Mouse (Mus musculus): ENCODE data around the gene Ogfod3. TPM values are rescaled to one million over a fixed set of nuclear protein-coding genes. Genes with fewer than 3 reads are reported as not detected.

Gene Ogfod3
- polyA plus RNA-seq, 1 experiment, result 5.2 TPM

DNA sequence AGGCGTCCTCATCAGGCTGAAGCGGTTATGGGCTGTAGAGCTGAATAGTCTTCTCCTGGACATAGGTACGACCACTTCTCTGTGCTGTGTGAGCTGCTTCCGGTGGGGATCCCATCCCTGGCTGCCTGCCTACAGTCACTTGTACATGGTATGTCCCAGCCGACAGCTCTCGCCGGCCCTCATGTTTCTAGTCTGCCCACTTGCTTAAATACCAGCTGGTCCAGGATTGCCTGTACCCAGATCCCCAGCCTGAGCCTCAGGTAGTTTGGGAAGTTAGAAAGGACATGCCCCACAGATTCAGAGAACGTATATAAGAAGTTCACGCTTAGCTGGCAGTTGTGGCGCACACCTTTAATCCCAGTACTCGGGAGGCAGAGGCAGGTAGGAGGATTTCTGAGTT is 15.3 kb upstream of the Ogfod3 start:
- no peak for TF ChIP-seq GATA1 (IDR thresholded peaks at IDR 0.05; ENCODE audit: low read length)

DNA sequence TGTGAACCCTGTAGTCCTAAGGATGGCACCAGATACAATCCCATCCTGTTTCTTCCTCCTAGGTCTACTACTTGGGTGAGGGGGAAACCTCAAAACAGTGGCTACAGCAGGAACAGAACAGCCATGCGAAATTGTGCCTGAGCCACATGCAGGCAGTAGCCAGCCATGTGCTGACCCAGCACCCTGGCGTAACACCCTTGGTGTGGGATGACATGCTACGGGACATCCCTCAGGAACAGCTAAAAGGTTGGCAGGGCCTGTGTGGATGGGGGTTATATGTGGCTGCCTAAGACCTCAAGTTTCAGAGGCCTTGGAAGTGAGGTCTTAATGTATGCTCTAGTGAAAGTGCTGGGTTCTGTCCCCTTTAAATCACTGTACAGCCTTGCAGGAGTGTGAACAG is 12.3 kb upstream of the Ogfod3 start:
- no peak for TF ChIP-seq GATA1 (IDR thresholded peaks at IDR 0.05; ENCODE audit: low read length)

DNA sequence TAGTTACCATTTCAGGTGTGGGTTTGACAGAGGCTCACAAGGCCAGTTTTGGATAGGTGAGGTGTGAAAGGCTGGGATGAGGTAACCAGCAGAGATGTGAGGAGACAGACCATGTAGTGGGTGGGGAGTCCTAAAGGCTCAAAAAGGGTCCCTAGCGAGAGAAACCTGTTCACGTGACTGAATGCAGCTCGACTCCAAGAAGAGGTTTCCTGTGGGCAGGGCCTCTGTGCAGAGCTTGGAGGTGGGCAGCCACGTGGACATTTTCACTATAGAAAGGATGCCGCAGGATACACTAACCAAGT is 701 bp downstream of the Ogfod3 start:
- TF ChIP-seq GATA1 (IDR thresholded peaks at IDR 0.05; ENCODE audit: low read length), result no peak

DNA sequence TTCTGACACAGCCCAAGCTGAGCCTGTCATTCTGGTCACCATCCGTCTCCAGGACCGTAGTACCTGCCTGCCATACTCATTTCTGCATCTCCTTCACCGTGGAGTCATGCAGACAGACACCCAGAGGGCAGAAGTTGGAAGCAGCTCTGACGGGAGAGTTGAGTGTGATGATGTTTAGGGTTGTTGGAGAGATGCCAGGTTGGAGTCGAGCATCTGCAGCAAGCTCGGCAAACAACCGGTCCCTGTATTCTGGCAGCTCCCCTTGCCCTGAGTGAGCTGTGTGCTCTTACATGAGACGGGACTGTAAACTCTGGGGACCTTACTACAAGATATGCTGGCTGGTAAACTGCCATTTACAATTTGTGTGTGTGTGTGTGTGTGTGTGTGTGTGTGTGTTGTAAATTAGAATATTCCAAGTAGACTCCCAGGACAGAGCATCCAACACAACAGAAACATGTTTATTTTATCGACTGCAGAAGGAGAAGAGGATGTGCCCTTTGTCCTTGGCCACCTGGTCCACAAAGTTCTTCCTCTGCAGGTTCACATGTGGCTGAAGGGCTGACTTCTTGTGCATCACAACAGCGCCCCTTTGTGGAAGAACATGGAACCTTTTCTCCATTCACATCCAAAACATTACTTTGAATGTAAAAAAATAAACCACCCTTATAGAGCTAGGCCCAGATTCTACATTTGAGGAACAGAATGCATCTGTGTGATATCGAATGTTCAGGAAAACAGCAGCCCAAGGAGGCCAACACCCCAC is 2.9 kb downstream of the Ogfod3 start:
- no peak for TF ChIP-seq GATA1 (IDR thresholded peaks at IDR 0.05; ENCODE audit: low read length)

DNA sequence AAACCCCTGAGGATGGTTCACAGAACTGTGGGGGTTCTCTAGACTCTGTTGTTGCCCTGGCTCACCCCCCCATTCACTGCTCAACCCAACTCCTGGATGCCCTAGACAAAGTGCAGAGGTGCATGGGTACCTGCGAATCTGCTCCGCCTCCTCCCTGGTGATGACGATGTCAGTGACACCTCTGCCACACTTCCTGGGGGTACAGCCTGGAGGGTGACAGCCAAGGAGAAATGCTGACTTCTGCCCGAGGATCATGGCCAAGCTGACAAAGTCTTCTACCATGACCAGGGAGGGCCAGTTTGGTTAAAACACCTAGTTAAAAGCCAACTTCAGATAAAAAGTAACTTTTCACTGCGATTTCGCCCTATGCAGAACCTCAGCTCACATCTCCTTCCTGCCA is 3.7 kb downstream of the Ogfod3 start:
- TF ChIP-seq GATA1 (IDR thresholded peaks at IDR 0.05; ENCODE audit: low read length), result no peak

DNA sequence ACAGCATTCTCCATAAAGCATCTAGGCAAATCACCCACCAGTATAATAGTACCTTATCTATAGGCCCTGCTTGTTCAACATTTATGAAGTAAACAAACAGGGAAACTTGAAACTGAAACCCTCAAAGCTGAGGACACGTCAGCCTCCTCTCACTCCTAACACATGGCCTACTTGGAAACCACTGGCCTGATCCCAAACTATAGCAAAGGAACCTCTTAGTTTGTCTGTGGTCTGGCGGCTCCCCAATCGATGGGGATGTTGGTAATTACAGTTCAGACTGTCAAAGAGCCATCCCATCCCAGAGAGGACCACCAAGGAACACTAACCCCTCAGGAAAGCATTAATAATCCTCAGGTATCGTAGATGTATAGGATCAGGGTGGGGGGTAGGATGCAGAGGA is 4.7 kb downstream of the Ogfod3 start:
- no peak for TF ChIP-seq GATA1 (IDR thresholded peaks at IDR 0.05; ENCODE audit: low read length)

DNA sequence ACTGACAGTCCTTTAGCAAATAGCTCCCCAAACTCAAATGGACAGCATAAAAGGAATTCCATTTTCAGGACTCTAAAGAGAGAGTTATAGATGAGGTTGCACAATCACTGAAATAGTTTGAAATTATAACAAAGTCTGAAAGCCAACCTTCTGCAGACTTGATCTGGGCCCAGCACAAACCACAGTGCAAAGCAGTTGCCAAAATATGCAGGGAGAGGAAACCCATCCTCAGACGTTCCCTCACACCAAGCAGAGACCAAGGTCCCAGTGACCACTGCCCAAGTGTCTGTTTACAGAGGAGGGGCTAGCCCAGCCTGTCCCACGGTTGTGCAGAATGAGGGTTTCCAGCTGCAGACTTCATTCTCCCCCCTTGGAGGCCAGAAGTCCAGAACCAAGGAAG is 5.9 kb downstream of the Ogfod3 start:
- TF ChIP-seq GATA1 (IDR thresholded peaks at IDR 0.05; ENCODE audit: low read length), result no peak

DNA sequence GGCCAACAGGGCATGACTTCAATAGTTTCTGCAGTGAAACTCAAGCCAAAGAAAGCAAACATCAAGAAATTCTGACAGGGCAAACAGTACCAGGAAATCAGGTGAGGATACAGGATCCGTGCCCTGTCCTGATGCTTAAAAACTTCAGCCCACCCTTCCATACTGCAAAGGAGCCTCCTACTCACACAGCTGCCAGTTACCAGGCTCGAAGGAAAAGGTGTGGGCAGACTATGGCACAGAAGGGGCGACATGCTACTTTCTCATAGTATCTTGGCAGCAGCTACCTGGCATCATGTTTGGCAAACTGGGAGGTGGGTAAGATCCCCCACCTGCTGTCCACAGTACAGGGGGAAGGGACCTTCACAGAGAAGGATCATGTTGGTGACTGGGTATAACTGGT is 11.1 kb downstream of the Ogfod3 start:
- no peak for TF ChIP-seq GATA1 (IDR thresholded peaks at IDR 0.05; ENCODE audit: low read length)

DNA sequence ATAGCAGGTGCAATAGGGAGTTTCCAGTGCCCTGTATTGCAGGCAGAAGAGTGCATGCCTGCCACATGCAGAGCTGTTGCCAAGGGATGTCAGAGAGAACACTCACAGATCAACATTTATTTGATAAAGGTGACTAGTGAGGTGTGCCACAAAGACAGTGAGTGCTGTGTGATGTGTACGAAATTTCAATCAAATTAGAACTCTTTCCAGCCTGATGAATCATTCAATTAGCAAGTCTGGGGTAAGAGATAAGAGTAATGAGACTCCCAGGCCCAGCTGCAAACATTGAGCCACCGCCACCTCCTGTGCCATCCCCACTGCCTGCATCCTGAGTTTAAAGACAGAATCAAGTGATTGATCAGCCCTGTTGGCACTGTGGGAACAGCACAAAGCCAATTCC is 11.8 kb downstream of the Ogfod3 start:
- no peak for TF ChIP-seq GATA1 (IDR thresholded peaks at IDR 0.05; ENCODE audit: low read length)

DNA sequence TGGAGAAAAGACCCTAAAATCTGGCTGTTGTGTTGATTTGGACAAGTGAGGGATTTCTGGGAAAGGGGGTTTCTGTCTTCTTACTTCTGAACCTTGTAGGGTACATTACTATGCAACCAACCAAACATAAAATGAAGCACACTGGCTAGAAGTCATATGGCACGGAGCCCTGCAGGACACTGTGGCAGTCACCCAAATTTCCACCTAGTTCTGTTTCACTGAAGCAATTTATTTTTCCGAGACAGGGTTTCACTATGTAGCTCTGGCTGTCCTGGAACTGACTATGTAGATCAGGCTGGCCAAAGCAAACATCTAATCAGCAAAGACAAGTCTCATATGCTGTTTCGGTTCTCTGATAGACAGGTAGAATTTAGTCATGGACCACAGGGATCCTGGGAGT is 14.8 kb downstream of the Ogfod3 start:
- TF ChIP-seq GATA1 (IDR thresholded peaks at IDR 0.05; ENCODE audit: low read length), result no peak

DNA sequence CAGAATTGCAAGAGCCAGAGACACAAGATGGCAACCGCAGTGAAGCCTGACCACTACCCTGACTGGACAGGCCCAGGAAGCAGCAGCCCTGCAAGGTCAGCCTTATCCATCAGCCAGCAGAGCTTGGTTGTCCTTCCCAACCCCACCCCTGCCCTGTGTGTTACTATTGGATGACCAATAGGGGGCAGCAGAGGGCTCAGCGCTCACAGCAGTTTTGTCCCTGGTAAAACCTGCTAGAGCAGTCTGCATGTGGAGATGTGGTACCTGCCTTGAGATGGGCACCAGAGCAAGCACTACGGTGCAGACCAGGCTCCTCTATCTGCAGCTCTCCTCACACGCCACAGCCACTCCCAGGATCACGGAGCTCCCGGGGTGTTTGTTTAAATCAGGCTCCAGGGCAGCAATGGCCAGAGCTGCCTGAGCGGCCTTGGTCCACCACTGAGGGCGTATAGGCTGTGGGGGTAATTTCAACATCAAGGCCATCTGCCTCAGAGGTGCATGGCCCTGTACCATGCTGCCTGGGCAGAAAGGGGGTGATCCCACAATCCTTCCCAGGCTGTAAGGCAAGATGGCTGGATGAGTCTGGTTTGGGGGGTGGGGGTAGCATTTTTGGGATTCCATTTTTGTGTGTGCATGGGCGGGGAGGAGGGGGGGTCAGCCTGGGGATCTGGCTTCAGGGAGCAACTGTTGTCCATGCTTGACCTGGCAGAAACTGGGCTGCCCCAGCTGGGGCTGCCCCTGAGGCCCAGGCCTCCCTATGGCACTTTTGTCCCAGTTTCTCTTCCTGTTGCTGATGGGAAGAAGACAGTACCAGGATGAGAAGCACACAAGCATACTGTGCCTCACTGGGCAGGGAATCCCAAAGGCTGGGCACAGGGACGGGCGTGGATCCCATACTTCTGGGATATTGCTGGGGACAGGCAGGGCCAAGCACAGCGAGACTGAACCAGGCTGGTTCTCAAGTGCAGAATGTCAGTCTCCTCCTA is 27.9 kb downstream of the Ogfod3 start:
- TF ChIP-seq GATA1 (IDR thresholded peaks at IDR 0.05; ENCODE audit: low read length), result no peak

DNA sequence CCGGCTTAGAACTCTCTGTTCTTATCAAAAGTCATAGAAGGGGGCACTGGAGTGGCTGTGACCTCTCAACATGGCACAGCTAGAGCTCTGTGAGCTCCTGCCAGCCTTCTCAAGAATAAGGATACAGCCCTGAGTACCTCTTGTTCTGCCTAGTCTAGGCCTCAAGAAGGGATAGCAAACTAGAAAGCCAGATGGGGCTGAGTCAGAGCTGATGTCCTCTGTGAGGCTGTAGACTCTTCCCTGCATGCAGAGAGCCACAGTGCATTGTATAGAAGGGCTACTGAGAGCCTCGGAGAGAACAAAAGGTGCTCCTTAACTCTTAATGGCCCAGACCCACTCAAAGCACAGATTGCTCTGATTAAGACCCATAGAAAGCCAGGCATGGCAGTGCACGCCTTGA is 30.3 kb downstream of the Ogfod3 start:
- TF ChIP-seq GATA1 (IDR thresholded peaks at IDR 0.05; ENCODE audit: low read length), result no peak

DNA sequence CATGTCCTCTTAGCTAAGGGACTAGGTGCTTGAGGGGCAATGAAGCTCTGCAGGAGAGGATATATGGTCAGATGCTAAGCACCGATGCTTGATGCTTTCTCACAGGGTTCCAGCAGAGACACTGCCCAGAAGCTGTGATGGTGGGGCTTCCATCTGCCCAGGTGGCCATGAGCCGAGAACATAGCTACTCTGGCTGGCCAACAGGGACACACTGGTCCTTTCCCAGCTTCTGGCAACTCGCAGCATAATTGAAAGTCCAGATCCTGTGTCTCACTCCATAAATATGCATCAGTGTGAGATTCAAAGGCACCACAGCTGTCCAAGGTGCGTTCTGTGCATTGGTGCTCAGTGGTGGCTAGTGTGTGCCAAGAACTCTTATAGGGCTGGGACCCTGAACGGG is 31.3 kb downstream of the Ogfod3 start:
- no peak for TF ChIP-seq GATA1 (IDR thresholded peaks at IDR 0.05; ENCODE audit: low read length)

DNA sequence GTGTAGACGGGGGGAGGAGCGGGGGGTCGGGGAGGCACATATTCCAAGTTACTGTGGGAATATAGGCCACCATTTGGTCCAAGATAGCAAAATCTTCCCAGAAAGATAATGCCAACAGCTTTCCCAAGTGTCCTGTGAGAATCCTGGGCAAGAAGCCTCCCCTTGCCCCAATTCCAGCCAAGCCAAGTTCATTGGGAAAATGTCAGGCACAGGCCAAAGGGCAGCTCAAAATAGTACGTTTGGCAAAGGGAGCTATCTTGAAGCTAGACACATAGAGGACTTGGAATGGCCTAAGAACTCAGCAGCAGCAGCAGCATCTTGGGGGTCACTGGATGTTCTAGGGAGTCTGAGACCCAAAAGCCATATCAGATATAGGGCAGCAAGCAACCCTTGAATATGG is 40.8 kb downstream of the Ogfod3 start:
- TF ChIP-seq GATA1 (IDR thresholded peaks at IDR 0.05; ENCODE audit: low read length), result no peak

DNA sequence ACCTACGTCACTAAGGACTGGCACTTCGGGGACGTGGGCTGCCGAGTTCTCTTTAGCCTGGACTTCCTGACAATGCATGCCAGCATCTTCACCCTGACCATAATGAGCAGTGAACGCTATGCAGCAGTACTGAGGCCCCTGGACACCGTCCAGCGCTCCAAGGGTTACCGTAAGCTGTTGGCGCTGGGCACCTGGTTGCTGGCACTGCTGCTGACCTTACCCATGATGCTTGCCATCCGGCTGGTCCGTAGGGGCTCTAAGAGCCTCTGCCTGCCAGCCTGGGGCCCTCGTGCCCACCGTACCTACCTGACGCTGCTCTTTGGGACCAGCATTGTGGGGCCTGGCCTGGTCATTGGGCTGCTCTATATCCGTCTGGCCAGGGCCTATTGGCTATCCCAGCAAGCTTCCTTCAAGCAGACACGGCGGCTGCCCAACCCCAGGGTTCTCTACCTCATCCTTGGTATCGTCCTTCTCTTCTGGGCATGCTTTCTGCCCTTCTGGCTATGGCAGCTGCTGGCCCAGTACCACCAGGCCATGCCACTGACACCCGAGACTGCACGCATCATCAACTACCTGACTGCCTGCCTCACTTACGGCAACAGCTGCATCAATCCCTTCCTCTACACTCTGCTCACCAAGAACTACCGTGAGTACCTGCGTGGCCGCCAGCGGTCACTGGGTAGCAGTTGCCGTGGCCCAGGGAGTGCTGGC is 43.7 kb downstream of the Ogfod3 start:
- TF ChIP-seq GATA1 (IDR thresholded peaks at IDR 0.05; ENCODE audit: low read length), result no peak

DNA sequence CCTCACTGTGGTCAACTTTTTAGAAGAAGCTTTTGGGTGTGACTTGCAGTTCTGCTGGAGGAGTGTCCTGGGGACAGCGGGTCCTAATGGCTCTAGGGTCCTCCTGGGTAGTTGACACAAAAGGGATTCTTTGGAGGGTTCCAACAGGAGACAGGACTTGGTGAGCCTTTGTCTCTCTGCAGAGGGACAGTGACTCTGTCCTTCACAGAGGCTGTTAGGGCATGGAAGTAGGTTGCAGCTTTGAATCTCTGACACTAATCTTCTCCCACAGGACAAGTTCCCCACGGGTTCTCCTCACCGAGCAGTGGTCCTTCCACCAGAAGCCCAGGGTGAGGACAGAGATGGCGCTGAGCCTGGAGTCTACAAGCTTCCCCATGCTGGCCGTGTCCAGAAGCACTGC is 44.5 kb downstream of the Ogfod3 start, which contains the start of gene Uts2r:
Gene Uts2r (plus strand): TSS at position 301 of the 400 bp plus-strand sequence.
- TF ChIP-seq GATA1 (IDR thresholded peaks at IDR 0.05; ENCODE audit: low read length), result no peak
